Mouse (Mus musculus) brown adipose tissue, adult 24 weeks (tissue): ENCODE results near the gene Sema4f. TPM values are rescaled to one million over a fixed set of nuclear protein-coding genes. Genes with fewer than 3 reads are reported as not detected.

Experiments used
- H3K27ac ChIP-seq: fragments of 200-500 bp; replicated peaks from 2 replicates; pipeline ENCODE4 v1.5.1; 2012; ENCODE audit warnings: low read depth, mild to moderate bottlenecking, low read length
- H3K4me1 ChIP-seq: fragments of 200-500 bp; 2 replicates; pipeline ENCODE4 v1.6.1; 2012; ENCODE audit warnings: low read length, mixed read lengths; ENCODE audit not compliant: control insufficient read depth, insufficient read depth, insufficient read length
- H3K4me3 ChIP-seq: fragments of 200-500 bp; 2 replicates; pipeline ENCODE4 v1.5.1; 2012; ENCODE audit warnings: low read depth, mild to moderate bottlenecking, low read length, moderate library complexity; ENCODE audit not compliant: insufficient read depth
- polyA plus RNA-seq: library from polyadenylated mRNA; stranded (reverse); fragments of >200 nt; gene quantifications from 2 replicates; pipeline ENCODE4 v1.2.4, GENCODE M21; 2012; ENCODE audit not compliant: missing spikeins, insufficient read depth, insufficient read length

Gene Sema4f
- not detected in 2 replicates for polyA plus RNA-seq

DNA sequence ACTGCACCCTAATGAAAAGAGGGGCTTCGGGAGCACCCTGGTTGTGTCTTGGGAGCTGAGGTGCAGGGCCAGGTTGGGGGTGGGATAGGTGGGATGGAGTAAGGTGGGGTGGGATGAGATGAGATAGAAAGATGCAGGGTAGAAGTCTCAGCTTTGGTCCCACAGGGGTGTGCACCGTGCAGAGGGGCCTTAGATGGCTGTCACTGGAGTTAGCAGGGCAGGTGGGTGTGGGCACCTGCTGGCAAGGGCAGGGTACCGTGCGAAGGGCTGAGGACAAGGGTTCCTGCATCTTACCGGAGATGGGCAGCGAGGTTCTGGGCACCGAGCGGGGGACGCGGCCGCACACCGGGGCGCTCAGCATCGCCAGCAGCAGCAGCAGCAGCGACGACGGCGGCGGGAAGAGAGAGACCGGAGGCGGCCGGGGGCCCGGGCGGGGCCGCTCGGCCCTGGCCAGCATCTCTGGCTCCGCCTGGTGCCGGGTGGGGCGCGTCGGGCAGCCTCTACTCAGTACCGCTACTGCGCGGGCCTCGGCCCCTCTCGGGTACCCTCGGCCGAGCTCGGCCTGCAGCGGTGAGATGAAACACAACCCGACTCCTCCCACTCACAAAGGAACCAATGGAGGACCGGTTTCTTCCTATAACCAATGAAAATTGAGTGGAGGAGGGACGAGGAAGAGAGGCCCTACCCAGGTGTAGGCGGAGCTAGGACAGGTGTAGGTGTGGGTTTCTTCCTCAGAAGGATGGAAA, at the start of gene Sema4f:
Gene Sema4f, minus strand, starts transcription at position 603 of the 746 bp plus-strand sequence.
- no peaks in the 10 kb centered on the region for H3K4me1 ChIP-seq
- H3K4me3 ChIP-seq = no peak within 1 kb of the TSS; the same call in 1 of the 2 replicates
- no peak within 1 kb of the TSS for H3K27ac ChIP-seq

DNA sequence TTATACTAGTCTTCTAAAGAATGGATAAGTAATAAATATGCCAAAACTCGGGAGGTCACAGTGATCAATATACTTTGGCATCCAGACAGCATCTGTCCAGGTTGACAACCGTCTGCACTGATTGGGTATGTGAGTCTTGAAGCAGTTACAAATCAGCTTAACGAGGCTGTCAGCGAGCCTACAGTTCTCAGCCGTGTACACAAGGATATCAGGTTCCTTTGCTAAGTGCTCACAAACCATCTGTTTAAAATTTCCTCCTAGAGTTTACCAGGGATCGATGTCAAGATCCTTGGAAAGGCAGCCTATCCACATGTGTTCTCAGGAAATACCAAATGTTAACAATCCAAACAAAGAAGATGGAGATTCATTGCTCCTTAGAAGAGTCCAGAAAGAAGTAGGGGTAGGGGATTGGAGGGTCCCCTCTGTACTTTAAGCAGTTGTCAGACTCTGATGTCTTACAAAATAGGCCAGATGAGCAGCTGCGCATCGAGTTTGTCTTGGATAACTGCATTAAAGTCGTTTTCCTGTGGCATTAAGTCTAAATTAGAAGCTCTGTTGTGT, 47.9 kb upstream of the Sema4f start:
- Histone ChIP-seq H3K4me3 (no peak overlapping the region), H3K27ac (no peak overlapping the region), H3K4me1 (no peaks in the 10 kb centered on the region)

DNA sequence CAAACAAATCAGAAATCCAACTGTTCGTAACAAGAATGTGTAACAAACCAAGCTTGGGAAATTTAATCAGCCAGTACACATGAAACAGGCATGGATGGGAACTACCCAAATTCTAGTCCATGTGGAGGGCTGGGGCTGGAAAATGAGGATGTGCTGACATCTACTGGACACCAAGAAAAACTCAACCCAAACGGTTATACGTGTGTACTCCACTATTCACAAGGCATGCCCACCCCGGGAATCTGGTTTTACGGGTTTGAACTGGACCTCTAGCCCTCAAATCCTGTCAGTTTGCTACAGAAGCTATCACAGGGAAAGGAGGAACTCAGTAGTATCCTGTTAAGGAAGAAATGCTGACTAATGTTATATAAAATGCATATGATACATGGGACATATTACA, 31.5 kb upstream of the Sema4f start:
- Histone ChIP-seq H3K4me3 (no peak overlapping the region), H3K27ac (no peak overlapping the region), H3K4me1 (no peaks in the 10 kb centered on the region)

DNA sequence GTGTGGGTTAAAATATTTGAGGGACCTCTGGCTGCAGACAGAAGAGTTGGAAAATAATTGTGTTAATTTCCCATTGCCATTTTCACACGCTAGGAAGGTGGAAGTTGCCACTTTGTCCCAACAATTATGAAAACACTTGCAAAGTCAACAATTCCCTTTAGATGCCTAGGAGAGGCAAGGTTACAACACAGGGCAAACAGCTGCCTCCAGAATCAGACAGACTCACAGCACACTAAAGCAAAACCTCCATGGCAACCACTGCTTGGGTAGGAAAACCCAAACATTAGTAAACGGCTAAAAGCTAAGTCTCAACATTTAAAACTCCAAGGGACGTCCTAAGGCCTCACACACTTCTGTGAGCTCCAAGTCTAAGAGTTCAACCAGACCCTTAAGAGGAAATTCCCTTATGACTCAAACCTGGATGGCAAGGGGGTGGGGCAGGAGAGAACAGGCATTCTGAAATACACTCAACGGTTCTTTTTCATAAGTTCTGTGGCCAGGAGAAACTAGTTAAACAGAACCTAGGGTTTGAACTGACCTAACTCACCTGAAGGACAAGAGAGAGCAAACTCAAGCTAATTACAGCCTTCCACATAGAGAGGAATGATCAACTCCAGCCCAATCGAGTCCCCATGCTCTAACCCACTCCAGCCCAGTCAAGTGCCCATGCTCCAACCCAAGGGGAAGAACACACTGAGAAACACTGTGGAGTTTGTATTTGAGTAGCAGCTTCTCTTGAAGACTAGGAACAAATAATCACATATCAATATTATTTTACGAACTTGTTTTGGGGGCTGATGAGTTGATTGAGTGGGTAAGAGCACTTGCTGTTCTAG, 29.9 kb upstream of the Sema4f start:
- no peak overlapping the region for H3K27ac ChIP-seq
- H3K4me1 ChIP-seq = no peaks in the 10 kb centered on the region

DNA sequence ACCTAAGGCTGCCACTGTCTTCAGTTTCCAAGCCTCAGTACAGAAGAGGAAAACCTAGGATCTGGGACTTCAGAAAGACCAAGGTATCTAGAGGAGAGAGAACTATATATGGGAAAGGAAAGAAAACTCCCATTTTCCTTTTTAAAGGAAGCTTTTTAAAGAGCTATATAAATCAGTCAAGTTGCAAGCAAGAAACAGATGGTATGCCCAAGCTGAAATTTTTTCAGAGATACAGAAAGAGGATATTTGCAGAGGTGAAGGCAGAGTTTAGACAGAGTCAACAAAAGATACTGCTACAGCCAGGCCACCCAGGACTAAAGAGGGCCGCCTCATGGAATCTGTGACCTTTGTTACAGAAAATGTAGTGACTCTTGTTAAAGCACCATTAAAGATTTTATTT, 22.1 kb upstream of the Sema4f start:
- H3K4me1 ChIP-seq = no peaks in the 10 kb centered on the region
- no peak overlapping the region for H3K27ac ChIP-seq
- H3K4me3 ChIP-seq = no peak overlapping the region

More for the DNA sequence above, 29.9 kb upstream of the Sema4f start:
- no peak overlapping the region for H3K4me3 ChIP-seq

DNA sequence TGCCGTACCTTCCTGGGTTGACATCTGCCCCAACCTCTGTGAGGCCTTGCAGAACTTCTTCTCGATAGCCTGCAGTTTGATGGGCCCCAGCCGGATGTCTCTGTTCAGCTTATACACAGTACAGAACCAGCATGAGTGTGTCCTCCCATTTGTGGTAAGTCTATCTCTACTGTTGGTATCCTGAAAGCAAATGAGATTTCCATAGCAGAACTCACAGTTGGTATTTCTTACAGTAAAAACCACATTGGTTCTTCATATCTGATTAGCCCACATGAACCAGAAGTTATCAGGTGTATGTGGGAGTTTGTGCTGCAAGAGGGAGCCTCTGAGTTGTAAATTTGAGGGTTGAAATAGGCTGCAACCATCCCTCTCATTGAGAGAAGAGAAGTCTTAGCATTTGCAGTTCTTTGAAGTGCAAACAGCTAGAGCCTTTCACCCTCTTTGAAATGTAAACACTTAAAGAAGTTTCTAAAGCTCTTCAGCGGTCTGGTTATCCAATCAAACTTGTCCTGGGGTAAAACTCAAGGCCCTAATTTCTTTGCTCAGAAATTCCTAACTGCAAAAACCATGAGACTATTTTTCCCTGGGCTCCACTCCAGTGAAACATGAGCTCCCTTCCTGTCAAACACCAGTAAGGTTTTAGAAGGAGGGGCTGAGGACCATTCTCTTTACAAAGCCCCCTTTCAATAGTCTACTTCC, 17.1 kb upstream of the Sema4f start:
- no peak overlapping the region for H3K27ac ChIP-seq
- H3K4me1 ChIP-seq = no peaks in the 10 kb centered on the region
- no peak overlapping the region for H3K4me3 ChIP-seq

DNA sequence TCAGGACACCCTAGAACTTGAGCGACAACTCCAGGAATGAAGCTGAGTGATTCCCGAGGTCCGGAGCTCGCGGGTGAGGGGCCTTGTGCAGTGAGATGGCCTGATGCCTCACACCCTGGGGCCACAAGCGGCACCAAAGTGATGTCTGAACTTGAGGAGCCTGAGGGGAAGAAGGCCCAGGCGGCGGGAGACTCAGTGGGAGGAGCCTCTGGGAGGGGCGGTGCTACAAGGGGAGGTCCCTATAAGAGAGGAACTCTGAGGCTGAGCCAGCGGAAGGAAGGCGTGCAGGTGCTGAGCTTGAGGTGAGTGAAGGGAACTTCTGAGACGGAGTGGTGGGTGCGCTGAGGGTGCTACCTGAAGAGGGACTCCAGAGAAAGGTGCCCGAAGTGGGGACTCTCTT, 7.1 kb upstream of the Sema4f start, which contains the start of gene M1ap:
Gene M1ap, plus strand, starts transcription at position 252 of the 400 bp plus-strand sequence.
- Histone ChIP-seq H3K4me1 (no peaks in the 10 kb centered on the region), H3K4me3 (no peak within 1 kb of the TSS), H3K27ac (no peak within 1 kb of the TSS)

DNA sequence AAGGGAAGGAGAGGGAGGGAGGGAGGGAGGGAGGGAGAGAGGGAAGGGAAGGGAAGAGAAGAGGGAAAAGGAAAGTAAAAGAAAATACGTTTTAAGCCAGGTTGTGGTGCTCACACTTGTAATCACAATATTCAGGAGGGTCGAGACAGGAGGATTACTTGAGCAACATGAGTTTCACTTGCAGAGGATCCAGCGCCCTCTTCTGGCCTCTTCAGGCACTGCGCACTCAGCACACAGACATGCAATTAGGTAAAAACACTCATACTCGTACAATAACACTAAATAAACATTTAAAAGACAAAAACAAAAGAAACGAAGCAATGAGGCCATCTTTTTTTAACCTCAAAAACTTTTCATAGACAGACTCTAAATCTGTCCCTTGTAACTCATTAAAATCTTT, 6.2 kb upstream of the Sema4f start:
- Histone ChIP-seq H3K4me1 (no peaks in the 10 kb centered on the region), H3K27ac (no peak overlapping the region), H3K4me3 (no peak overlapping the region)

DNA sequence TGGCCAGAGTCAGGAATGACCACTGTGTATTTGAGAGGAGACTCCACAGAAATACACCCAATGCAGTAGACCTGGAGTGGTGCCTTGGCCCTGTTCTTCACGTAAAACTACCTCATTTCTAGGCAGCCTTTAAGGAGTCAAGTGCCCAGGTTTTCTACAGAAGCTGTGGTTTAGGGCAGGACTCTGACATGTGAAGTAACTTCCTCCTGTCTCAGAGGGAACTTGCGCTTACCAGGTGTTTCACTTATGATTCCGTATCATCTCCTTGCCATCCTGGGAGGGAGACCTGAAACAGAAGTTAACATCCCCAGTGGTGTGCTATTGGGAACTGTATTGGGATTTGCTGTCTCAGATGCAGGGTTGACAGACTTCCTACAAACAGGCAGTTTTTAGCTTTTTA, 1.2 kb upstream of the Sema4f start:
- no peak overlapping the region for H3K27ac ChIP-seq
- no peaks in the 10 kb centered on the region for H3K4me1 ChIP-seq
- H3K4me3 ChIP-seq = no peak overlapping the region

DNA sequence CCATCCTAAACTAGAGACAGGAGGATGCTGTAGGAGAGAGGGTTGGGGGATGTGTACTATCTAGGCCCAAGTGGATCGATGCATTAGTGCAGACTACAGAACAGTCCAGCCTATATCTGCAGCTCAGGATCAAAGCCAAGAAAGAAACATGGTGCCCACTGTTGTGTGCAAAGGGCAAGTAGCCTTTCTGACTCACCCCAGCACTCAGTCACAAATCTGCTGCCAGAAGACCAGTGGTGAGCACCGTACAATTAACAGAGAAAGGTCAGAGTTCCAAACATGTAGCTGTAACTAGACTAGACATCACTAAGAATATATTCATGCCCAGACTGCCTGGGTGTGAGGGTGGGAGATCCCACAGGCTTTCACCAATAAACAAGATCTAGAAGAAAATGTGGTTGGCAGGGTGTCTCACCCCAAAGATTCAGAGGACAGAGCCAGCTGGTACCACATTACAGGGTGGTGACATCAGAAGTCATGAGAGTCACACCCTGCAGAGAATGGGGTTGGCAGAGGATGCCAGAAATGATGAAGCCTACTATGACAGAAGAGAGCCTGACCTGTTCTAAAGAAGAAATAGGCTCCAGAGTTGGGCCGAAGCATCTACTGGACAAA, 4.8 kb downstream of the Sema4f start:
- Histone ChIP-seq H3K27ac (no peak overlapping the region), H3K4me3 (no peak overlapping the region), H3K4me1 (no peaks in the 10 kb centered on the region)

DNA sequence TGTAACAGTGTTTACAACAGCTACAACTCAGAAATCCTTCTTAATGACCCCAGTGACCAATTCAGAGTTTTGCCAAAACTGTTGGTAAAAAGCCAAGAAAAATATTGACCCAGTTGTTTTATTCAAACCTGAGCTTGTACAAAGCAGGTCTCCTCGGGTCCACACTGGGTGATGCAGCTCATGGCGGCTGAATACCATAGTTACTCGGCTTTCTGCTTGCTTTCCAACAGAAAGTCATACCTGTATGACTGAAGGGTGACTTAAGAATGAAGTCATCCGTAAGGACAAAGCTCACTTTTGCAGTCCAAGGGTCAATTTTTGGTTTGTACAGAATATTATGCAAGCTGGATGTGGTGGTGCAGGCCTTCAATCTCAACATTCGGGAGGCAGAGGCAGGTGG, 12.0 kb downstream of the Sema4f start:
- Histone ChIP-seq H3K4me1 (no peaks in the 10 kb centered on the region), H3K27ac (no peak overlapping the region), H3K4me3 (no peak overlapping the region)

DNA sequence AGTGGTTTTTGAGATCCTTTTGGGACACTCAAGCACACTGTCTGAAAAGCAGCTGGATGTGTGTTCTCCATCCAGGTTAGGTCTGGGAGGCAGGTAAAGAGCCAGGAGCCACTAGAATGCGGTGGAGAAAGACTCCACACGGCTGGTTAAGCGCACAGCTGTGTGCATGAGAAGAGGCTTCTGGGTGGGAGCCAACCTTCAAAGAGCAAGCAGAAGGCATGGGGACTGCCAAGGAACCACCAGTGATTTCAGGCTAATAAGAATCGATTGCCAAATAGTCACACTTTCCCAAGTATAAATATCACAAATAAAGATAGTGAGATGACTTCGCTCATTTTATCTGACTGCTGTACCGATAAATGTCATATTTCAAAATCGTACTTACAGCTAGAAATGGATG, 13.0 kb downstream of the Sema4f start:
- Histone ChIP-seq H3K27ac (no peak overlapping the region), H3K4me3 (no peak overlapping the region), H3K4me1 (no peaks in the 10 kb centered on the region)

DNA sequence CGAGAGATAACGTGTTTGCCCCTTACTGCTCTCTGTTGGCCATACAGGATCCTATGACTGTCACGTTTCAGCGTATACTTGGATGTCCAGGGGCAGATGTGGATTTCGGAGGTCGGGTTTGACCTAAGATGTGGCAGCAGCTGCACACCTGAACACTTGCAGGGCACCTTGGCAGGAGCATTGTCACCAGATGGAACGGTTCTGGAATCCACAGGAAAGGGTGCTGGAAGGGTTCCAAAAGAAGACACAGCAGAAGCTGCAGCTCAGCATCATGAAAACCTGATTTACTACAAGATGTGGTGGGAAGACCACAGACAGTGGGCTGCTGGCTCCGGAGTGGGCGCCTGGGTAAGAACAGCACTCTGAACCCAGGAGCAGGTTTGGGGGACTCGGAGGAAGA, 13.5 kb downstream of the Sema4f start:
- Histone ChIP-seq H3K27ac (no peak overlapping the region), H3K4me3 (no peak overlapping the region), H3K4me1 (no peaks in the 10 kb centered on the region)

DNA sequence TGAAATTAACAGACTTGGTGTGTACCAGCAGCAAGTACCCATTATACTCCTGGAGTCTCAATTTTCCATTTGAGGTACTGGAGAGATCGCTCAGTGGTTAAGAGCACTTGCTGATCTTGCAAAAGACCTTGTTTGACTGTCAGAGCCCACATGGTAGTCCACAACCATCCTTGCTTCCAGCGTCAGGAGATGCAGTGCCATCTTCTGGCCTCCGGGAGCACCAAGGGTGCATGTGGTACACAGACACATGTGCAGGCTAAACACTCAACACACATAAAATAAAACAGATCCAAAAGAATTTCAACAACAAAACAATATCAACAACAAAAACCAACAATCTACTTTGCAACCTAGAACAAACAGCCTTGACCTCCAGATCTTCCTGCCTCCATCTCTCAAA, 14.6 kb downstream of the Sema4f start:
- no peaks in the 10 kb centered on the region for H3K4me1 ChIP-seq
- H3K27ac ChIP-seq = no peak overlapping the region
- no peak overlapping the region for H3K4me3 ChIP-seq
